Mouse (Mus musculus): ENCODE data around the gene 1700023F06Rik. TPM values are rescaled to one million over a fixed set of nuclear protein-coding genes. Genes with fewer than 3 reads are reported as not detected.

1700023F06Rik gene
- polyA plus RNA-seq (2012): not detected in 2 replicates

GRCm38 (mm10) chr11:103208458-103208857 is at the start of gene 1700023F06Rik:
Gene 1700023F06Rik, minus strand, starts transcription at chr11:103208558.
- Histone ChIP-seq H3K4me1 (ENCODE audit: control insufficient read depth) (no peaks in the 10 kb centered on the region), H3K9me3 (ENCODE audit: control insufficient read depth, low read length) (peaks cover 2% of the 10 kb centered on the region; the same call in 1 of the 2 replicates), H3K4me3 (replicated peaks) (no peak within 1 kb of the TSS), H3K27me3 (ENCODE audit: control insufficient read depth) (no peaks in the 10 kb centered on the region), H3K36me3 (ENCODE audit: control insufficient read depth) (no peaks in the 10 kb centered on the region)
- TF ChIP-seq TAL1 (IDR thresholded peaks at IDR 0.05; ENCODE audit: low read length) (no peak), GATA1 (IDR thresholded peaks at IDR 0.05; ENCODE audit: low read length) (no peak)

- Histone ChIP-seq H3K9me3 (ENCODE audit: control insufficient read depth, low read length) (no peaks in the 10 kb centered on the region), H3K4me3 (replicated peaks) (no peak overlapping the region), H3K4me1 (ENCODE audit: control insufficient read depth) (no peaks in the 10 kb centered on the region), H3K36me3 (ENCODE audit: control insufficient read depth) (no peaks in the 10 kb centered on the region), H3K27me3 (ENCODE audit: control insufficient read depth) (no peaks in the 10 kb centered on the region)
- no peak for TF ChIP-seq GATA1 (IDR thresholded peaks at IDR 0.05; ENCODE audit: low read length)
- TF ChIP-seq TAL1 (IDR thresholded peaks at IDR 0.05; ENCODE audit: low read length): no peak
Observed at GRCm38 (mm10) chr11:103257938-103258481, 49.7 kb upstream of the 1700023F06Rik start.

- TF ChIP-seq GATA1 (IDR thresholded peaks at IDR 0.05; ENCODE audit: low read length) (no peak), TAL1 (IDR thresholded peaks at IDR 0.05; ENCODE audit: low read length) (no peak)
- peaks cover 2% of the 10 kb centered on the region; the same call in 1 of the 2 replicates for H3K4me1 ChIP-seq (ENCODE audit: control insufficient read depth)
- H3K27me3 ChIP-seq (ENCODE audit: control insufficient read depth): no peaks in the 10 kb centered on the region
- H3K36me3 ChIP-seq (ENCODE audit: control insufficient read depth): no peaks in the 10 kb centered on the region
- no peak overlapping the region for H3K4me3 ChIP-seq (replicated peaks)
- H3K9me3 ChIP-seq (ENCODE audit: control insufficient read depth, low read length): no peaks in the 10 kb centered on the region
Observed at GRCm38 (mm10) chr11:103253605-103254004, 45.2 kb upstream of the 1700023F06Rik start.

- Histone ChIP-seq H3K9me3 (ENCODE audit: control insufficient read depth, low read length) (no peaks in the 10 kb centered on the region), H3K36me3 (ENCODE audit: control insufficient read depth) (no peaks in the 10 kb centered on the region), H3K4me1 (ENCODE audit: control insufficient read depth) (peaks cover 2% of the 10 kb centered on the region; the same call in 1 of the 2 replicates), H3K27me3 (ENCODE audit: control insufficient read depth) (no peaks in the 10 kb centered on the region), H3K4me3 (replicated peaks) (no peak overlapping the region)
- TF ChIP-seq GATA1 (IDR thresholded peaks at IDR 0.05; ENCODE audit: low read length): no peak
- no peak for TF ChIP-seq TAL1 (IDR thresholded peaks at IDR 0.05; ENCODE audit: low read length)
Observed at GRCm38 (mm10) chr11:103252380-103252779, 44.0 kb upstream of the 1700023F06Rik start.

- H3K4me1 ChIP-seq (ENCODE audit: control insufficient read depth): peaks cover 14% of the 10 kb centered on the region
- H3K9me3 ChIP-seq (ENCODE audit: control insufficient read depth, low read length): no peaks in the 10 kb centered on the region
- no peaks in the 10 kb centered on the region for H3K27me3 ChIP-seq (ENCODE audit: control insufficient read depth)
- no peak overlapping the region for H3K4me3 ChIP-seq (replicated peaks)
- TF ChIP-seq TAL1 (IDR thresholded peaks at IDR 0.05; ENCODE audit: low read length) (no peak), GATA1 (IDR thresholded peaks at IDR 0.05; ENCODE audit: low read length) (no peak)
- H3K36me3 ChIP-seq (ENCODE audit: control insufficient read depth): no peaks in the 10 kb centered on the region
Observed at GRCm38 (mm10) chr11:103250324-103250723, 42.0 kb upstream of the 1700023F06Rik start.

- Histone ChIP-seq H3K36me3 (ENCODE audit: control insufficient read depth) (no peaks in the 10 kb centered on the region), H3K9me3 (ENCODE audit: control insufficient read depth, low read length) (no peaks in the 10 kb centered on the region), H3K27me3 (ENCODE audit: control insufficient read depth) (no peaks in the 10 kb centered on the region), H3K4me3 (replicated peaks) (no peak overlapping the region), H3K4me1 (ENCODE audit: control insufficient read depth) (peaks cover 14% of the 10 kb centered on the region)
- TF ChIP-seq TAL1 (IDR thresholded peaks at IDR 0.05; ENCODE audit: low read length) (no peak), GATA1 (IDR thresholded peaks at IDR 0.05; ENCODE audit: low read length) (no peak)
Observed at GRCm38 (mm10) chr11:103249509-103249908, 41.2 kb upstream of the 1700023F06Rik start.

GRCm38 (mm10) chr11:103248837-103249236 is 40.5 kb upstream of the 1700023F06Rik start:
- H3K4me1 ChIP-seq (ENCODE audit: control insufficient read depth): peaks cover 14% of the 10 kb centered on the region
- H3K36me3 ChIP-seq (ENCODE audit: control insufficient read depth): no peaks in the 10 kb centered on the region
- TF ChIP-seq GATA1 (IDR thresholded peaks at IDR 0.05; ENCODE audit: low read length) (no peak), TAL1 (IDR thresholded peaks at IDR 0.05; ENCODE audit: low read length) (no peak)
- H3K27me3 ChIP-seq (ENCODE audit: control insufficient read depth): no peaks in the 10 kb centered on the region
- no peak overlapping the region for H3K4me3 ChIP-seq (replicated peaks)
- no peaks in the 10 kb centered on the region for H3K9me3 ChIP-seq (ENCODE audit: control insufficient read depth, low read length)

GRCm38 (mm10) chr11:103247504-103248177 is 39.3 kb upstream of the 1700023F06Rik start:
- Histone ChIP-seq H3K36me3 (ENCODE audit: control insufficient read depth) (no peaks in the 10 kb centered on the region), H3K9me3 (ENCODE audit: control insufficient read depth, low read length) (no peaks in the 10 kb centered on the region), H3K4me1 (ENCODE audit: control insufficient read depth) (peaks cover 14% of the 10 kb centered on the region), H3K4me3 (replicated peaks) (no peak overlapping the region), H3K27me3 (ENCODE audit: control insufficient read depth) (no peaks in the 10 kb centered on the region)
- no peak for TF ChIP-seq GATA1 (IDR thresholded peaks at IDR 0.05; ENCODE audit: low read length)

GRCm38 (mm10) chr11:103246731-103247290 is 38.5 kb upstream of the 1700023F06Rik start:
- Histone ChIP-seq H3K9me3 (ENCODE audit: control insufficient read depth, low read length) (no peaks in the 10 kb centered on the region), H3K4me1 (ENCODE audit: control insufficient read depth) (peaks cover 12% of the 10 kb centered on the region), H3K4me3 (replicated peaks) (no peak overlapping the region), H3K27me3 (ENCODE audit: control insufficient read depth) (no peaks in the 10 kb centered on the region), H3K36me3 (ENCODE audit: control insufficient read depth) (no peaks in the 10 kb centered on the region)
- TF ChIP-seq TAL1 (IDR thresholded peaks at IDR 0.05; ENCODE audit: low read length): no peak
- no peak for TF ChIP-seq GATA1 (IDR thresholded peaks at IDR 0.05; ENCODE audit: low read length)
